Mouse (Mus musculus): ENCODE measurements around the gene Manba. TPM values are rescaled to one million over a fixed set of nuclear protein-coding genes. Genes with fewer than 3 reads are reported as not detected.
"Not testable (repeated sequence)": the region's sequence is repeated elsewhere in the genome, so short reads cannot be mapped to it uniquely, and the experiment has no call there.

The Manba gene
- total and polyA plus RNA-seq, 2 experiments from 2014 or later: 7.0 to 10.7 TPM

- H3K27me3 ChIP-seq (ENCODE audit: insufficient read depth, low read length): no peaks in the 10 kb centered on the region
- no peak overlapping the region for H3K27ac ChIP-seq
- ATAC-seq (no peak), DNase-seq (ENCODE audit: low spot score) (no peak)
- no peaks in the 10 kb centered on the region for H3K36me3 ChIP-seq (ENCODE audit: insufficient read depth, low read length)
- no peak overlapping the region for H3K4me2 ChIP-seq (ENCODE audit: low read depth, low read length)
- WGBS: 81% methylated on average over 1 of the region's 1 CpGs
- H3K9me3 ChIP-seq (ENCODE audit: low read length): no peaks in the 10 kb centered on the region
- no peak overlapping the region for H3K4me3 ChIP-seq (ENCODE audit: low read length)
- no peaks in the 10 kb centered on the region for H3K4me1 ChIP-seq (ENCODE audit: insufficient read depth, low read length)
- TF ChIP-seq CTCF (IDR thresholded peaks at IDR 0.05; ENCODE audit: low read depth): no peak
- no peak overlapping the region for H3K9ac ChIP-seq (replicated peaks; ENCODE audit: low read length)
Observed at GRCm38 (mm10) chr3:135470823-135471222, 14.6 kb upstream of the Manba start.

GRCm38 (mm10) chr3:135475025-135475424, 10.4 kb upstream of the Manba start:
- Histone ChIP-seq H3K9ac (replicated peaks; ENCODE audit: low read length) (no peak overlapping the region), H3K27me3 (ENCODE audit: insufficient read depth, low read length) (no peaks in the 10 kb centered on the region), H3K4me1 (ENCODE audit: insufficient read depth, low read length) (no peaks in the 10 kb centered on the region), H3K4me3 (ENCODE audit: low read length) (no peak overlapping the region), H3K9me3 (ENCODE audit: low read length) (no peaks in the 10 kb centered on the region), H3K36me3 (ENCODE audit: insufficient read depth, low read length) (no peaks in the 10 kb centered on the region), H3K27ac (no peak overlapping the region), H3K4me2 (ENCODE audit: low read depth, low read length) (no peak overlapping the region)
- DNase-seq (ENCODE audit: low spot score) (no peak), ATAC-seq (no peak)
- TF ChIP-seq CTCF (IDR thresholded peaks at IDR 0.05; ENCODE audit: low read depth): no peak
- 83% methylated on average over 8 of the region's 8 CpGs for WGBS

DNA sequence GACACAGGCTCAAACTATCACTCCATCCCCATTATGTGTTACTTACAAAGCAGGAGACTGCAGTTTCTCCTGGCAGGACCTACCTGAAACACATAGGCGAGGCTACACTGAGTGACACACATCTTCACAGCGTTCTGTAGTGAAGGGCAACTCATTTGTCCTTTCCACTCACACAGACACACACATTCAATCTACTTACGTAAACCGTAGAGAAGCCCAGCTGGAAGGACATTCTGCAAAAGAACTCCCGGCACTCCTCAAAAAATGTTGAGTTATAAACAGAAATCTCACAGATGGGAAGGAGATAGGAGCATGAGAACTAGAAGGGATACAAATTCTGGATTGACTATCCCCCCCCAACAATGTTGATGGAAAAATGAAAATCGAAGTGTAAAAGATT, 9.1 kb upstream of the Manba start:
- Histone ChIP-seq H3K4me2 (ENCODE audit: low read depth, low read length) (no peak overlapping the region), H3K4me3 (ENCODE audit: low read length) (no peak overlapping the region), H3K27me3 (ENCODE audit: insufficient read depth, low read length) (no peaks in the 10 kb centered on the region), H3K27ac (no peak overlapping the region), H3K9ac (replicated peaks; ENCODE audit: low read length) (no peak overlapping the region), H3K4me1 (ENCODE audit: insufficient read depth, low read length) (no peaks in the 10 kb centered on the region), H3K9me3 (ENCODE audit: low read length) (no peaks in the 10 kb centered on the region), H3K36me3 (ENCODE audit: insufficient read depth, low read length) (no peaks in the 10 kb centered on the region)
- 77% methylated on average over 6 of the region's 6 CpGs for WGBS
- TF ChIP-seq CTCF (IDR thresholded peaks at IDR 0.05; ENCODE audit: low read depth): no peak
- DNase-seq (ENCODE audit: low spot score) (no peak), ATAC-seq (no peak)

GRCm38 (mm10) chr3:135476977-135477376, 8.4 kb upstream of the Manba start:
- DNase-seq (ENCODE audit: low spot score) (no peak), ATAC-seq (no peak)
- no peaks in the 10 kb centered on the region for H3K27me3 ChIP-seq (ENCODE audit: insufficient read depth, low read length)
- H3K27ac ChIP-seq: no peak overlapping the region
- H3K9ac ChIP-seq (replicated peaks; ENCODE audit: low read length): no peak overlapping the region
- no peaks in the 10 kb centered on the region for H3K36me3 ChIP-seq (ENCODE audit: insufficient read depth, low read length)
- TF ChIP-seq CTCF (IDR thresholded peaks at IDR 0.05; ENCODE audit: low read depth): no peak
- H3K4me3 ChIP-seq (ENCODE audit: low read length): no peak overlapping the region
- H3K9me3 ChIP-seq (ENCODE audit: low read length): no peaks in the 10 kb centered on the region
- WGBS: 97% methylated on average over 2 of the region's 2 CpGs
- H3K4me1 ChIP-seq (ENCODE audit: insufficient read depth, low read length): no peaks in the 10 kb centered on the region
- no peak overlapping the region for H3K4me2 ChIP-seq (ENCODE audit: low read depth, low read length)

- H3K27ac ChIP-seq; DNase-seq (ENCODE audit: low spot score); H3K4me3 ChIP-seq (ENCODE audit: low read length); ATAC-seq; H3K9ac ChIP-seq (replicated peaks; ENCODE audit: low read length); H3K4me2 ChIP-seq (ENCODE audit: low read depth, low read length); H3K36me3 ChIP-seq (ENCODE audit: insufficient read depth, low read length); H3K9me3 ChIP-seq (ENCODE audit: low read length); H3K27me3 ChIP-seq (ENCODE audit: insufficient read depth, low read length); H3K4me1 ChIP-seq (ENCODE audit: insufficient read depth, low read length): not testable (repeated sequence)
- WGBS: 89% methylated on average over 5 of the region's 5 CpGs
Observed at GRCm38 (mm10) chr3:135479090-135479489, 6.3 kb upstream of the Manba start.

GRCm38 (mm10) chr3:135480767-135481166, 4.6 kb upstream of the Manba start:
- no peak overlapping the region for H3K27ac ChIP-seq
- TF ChIP-seq CTCF (IDR thresholded peaks at IDR 0.05; ENCODE audit: low read depth): no peak
- H3K9me3 ChIP-seq (ENCODE audit: low read length): no peaks in the 10 kb centered on the region
- no peak for ATAC-seq
- no peak overlapping the region for H3K4me3 ChIP-seq (ENCODE audit: low read length)
- H3K36me3 ChIP-seq (ENCODE audit: insufficient read depth, low read length): no peaks in the 10 kb centered on the region
- no peak overlapping the region for H3K4me2 ChIP-seq (ENCODE audit: low read depth, low read length)
- H3K4me1 ChIP-seq (ENCODE audit: insufficient read depth, low read length): no peaks in the 10 kb centered on the region
- no peak overlapping the region for H3K9ac ChIP-seq (replicated peaks; ENCODE audit: low read length)
- no peak for DNase-seq (ENCODE audit: low spot score)
- 86% methylated on average over 6 of the region's 6 CpGs for WGBS
- H3K27me3 ChIP-seq (ENCODE audit: insufficient read depth, low read length): no peaks in the 10 kb centered on the region

- no peak overlapping the region for H3K4me3 ChIP-seq (ENCODE audit: low read length)
- DNase-seq (ENCODE audit: low spot score) (no peak), ATAC-seq (no peak)
- no peaks in the 10 kb centered on the region for H3K4me1 ChIP-seq (ENCODE audit: insufficient read depth, low read length)
- 85% methylated on average over 3 of the region's 3 CpGs for WGBS
- TF ChIP-seq CTCF (IDR thresholded peaks at IDR 0.05; ENCODE audit: low read depth): no peak
- no peak overlapping the region for H3K9ac ChIP-seq (replicated peaks; ENCODE audit: low read length)
- H3K36me3 ChIP-seq (ENCODE audit: insufficient read depth, low read length): no peaks in the 10 kb centered on the region
- H3K27me3 ChIP-seq (ENCODE audit: insufficient read depth, low read length): no peaks in the 10 kb centered on the region
- no peak overlapping the region for H3K27ac ChIP-seq
- no peak overlapping the region for H3K4me2 ChIP-seq (ENCODE audit: low read depth, low read length)
- no peaks in the 10 kb centered on the region for H3K9me3 ChIP-seq (ENCODE audit: low read length)
Observed at GRCm38 (mm10) chr3:135481608-135482007, 3.8 kb upstream of the Manba start.

- H3K4me2 ChIP-seq (ENCODE audit: low read depth, low read length): peak overlapping the region; percentile 97
- H3K9me3 ChIP-seq (ENCODE audit: low read length); H3K27me3 ChIP-seq (ENCODE audit: insufficient read depth, low read length); H3K27ac ChIP-seq; ATAC-seq; H3K4me1 ChIP-seq (ENCODE audit: insufficient read depth, low read length); H3K9ac ChIP-seq (replicated peaks; ENCODE audit: low read length); DNase-seq (ENCODE audit: low spot score); H3K36me3 ChIP-seq (ENCODE audit: insufficient read depth, low read length): not testable (repeated sequence)
- H3K4me3 ChIP-seq (ENCODE audit: low read length): peak overlapping the region; percentile 55; the same call in 1 of the 2 replicates
- 90% methylated on average over 15 of the region's 15 CpGs for WGBS
Observed at GRCm38 (mm10) chr3:135484650-135485049, 761 bp upstream of the Manba start.
